Mouse (Mus musculus) layer of hippocampus, postnatal 14 days (tissue): ENCODE data around the gene Gm26602. TPM values are rescaled to one million over a fixed set of nuclear protein-coding genes. Genes with fewer than 3 reads are reported as not detected.
A peak's percentile ranks its signal among the peaks of the same experiment; 100 is the strongest.
"Not testable (repeated sequence)": the region's sequence is repeated elsewhere in the genome, so short reads cannot be mapped to it uniquely, and the experiment has no call there.

Experiments
- DNase-seq, 2 experiments: peaks; one replicate each; pipeline ENCODE4 v3.0.0; 2021 to 2022; ENCODE audit warnings: low spot score in 2 of 2, mixed read lengths in 1 of 2
- microRNA-seq, 2 experiments: library from miRNA; unstranded; fragments of <30 nt; microRNA quantifications; one replicate each; pipeline ENCODE4 v1.2.0; 2021
- total RNA-seq, 2 experiments: library from RNA; stranded (reverse); gene quantifications; 2 replicates each; pipeline ENCODE4 v1.2.3; 2021

Gm26602 gene
- total RNA-seq, 2 experiments from 2014 or later = not detected

GRCm38 (mm10) chr10:79956643-79957154 is 46.0 kb downstream of the Gm26602 start:
- DNase-seq = no peak

DNA sequence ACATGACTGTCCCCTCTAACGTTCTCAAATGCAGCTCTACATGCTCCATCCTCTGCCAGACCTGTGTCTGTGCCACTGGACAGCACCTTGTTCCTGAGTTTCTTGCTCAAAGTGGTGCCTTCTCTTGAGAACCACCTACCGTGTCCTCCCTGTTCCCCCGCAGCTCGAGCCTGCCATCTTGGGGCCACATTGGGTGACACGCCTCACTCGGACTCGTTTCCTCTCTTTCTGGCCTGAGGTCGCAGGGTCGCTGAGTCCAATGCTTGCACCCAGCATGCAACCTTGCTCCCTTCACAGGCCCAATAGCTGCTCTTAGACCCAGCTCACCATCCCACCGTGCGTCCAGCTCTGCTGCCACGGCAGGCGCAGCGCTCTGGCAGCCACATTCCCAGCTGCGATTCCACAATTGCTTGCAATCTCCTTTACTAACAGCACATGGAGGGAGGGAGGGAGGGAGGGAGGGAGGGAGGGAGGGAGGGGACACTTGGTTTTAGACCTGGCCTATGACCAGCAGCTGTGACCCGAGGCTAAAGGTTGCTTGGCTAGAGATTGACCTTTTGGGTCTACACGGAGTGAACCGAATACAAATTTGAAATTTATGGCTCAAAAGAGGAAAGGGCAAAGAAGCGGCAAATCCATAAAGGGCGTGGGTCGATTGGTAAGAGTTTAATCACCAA is 47.6 kb downstream of the Gm26602 start:
- DNase-seq = peak; percentile 71 to 73

DNA sequence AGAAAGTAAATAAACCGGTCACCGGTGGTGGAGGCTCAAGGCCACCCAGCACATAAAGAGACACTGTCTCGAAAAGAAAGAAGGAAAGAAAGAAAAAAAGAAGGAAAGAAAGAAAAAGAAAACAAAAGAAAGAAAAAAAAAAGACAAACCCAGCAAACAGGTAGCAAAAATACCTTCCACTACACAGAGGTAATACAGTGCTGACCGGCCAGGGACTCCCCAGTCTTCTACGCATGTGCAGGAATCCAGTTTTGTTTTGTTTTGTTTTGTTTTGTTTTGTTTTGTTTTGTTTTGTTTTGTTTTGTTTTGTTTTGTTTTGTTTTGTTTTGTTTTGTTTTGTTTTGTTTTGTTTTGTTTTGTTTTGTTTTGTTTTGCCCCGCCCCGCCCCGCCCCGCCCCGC is 48.8 kb downstream of the Gm26602 start:
- not testable (repeated sequence) for DNase-seq

DNA sequence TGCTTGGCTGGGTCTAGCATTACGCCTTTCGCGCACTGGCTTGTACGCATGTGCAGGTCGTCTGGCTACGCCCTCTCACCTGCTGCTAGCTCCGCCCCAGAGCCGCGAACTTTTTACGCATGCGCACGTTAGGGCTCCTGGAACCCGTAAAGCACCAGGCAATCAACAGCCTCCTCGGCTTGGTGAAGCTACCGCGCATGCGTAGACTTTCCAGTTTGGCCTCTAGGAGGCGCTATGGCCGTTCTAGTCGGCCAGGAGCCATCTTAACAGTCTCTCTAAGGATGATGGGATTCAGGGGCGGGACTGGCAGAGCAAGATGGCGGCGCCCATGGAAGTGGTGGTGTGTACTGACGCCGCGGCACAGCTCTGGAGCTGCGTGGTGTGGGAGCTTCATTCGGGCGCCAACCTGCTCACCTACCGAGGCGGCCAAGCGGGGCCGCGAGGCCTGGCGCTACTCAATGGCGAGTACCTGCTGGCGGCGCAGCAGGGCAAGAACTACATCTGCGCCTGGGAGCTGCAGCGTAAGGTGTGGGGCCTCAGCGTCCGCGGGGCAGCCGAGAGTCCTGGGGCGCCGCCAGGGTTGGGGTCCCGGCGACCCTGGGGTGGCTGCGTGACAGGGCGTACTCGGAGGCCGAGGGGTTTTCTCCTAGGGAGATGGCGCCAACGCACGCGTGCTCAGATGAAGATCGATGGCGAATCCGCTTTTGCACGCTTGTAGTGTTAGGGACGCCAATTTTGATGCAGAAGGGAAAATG is 49.4 kb downstream of the Gm26602 start, which contains the start of gene Wdr18:
Gene Wdr18, plus strand, starts transcription at position 306 of the 755 bp plus-strand sequence.
- DNase-seq = peak; percentile 100

Small RNA genes within 50 kb of the gene (microRNA-seq; reads per million reads assigned to microRNA genes)
- gene Mir6910 = 0 to 0.28 reads per million in 2 experiments

Other genes starting within 250 kb of the Gm26602 start
- under 1 TPM in 1 of 2 experiments, not detected in 1; 0.37 TPM for gene Madcam1, start 246.3 kb upstream of the Gm26602 start, total RNA-seq
- 10 to 100 TPM; 72.3 to 73.2 TPM for gene Tpgs1, start 241.5 kb upstream of the Gm26602 start, total RNA-seq
- gene Cdc34, start 228.7 kb upstream of the Gm26602 start, total RNA-seq = 10 to 100 TPM; 60.9 to 68.5 TPM
- 1 to 10 TPM; 1.7 to 1.9 TPM for gene Gzmm, start 221.8 kb upstream of the Gm26602 start, total RNA-seq
- gene Bsg, start 206.4 kb upstream of the Gm26602 start, total RNA-seq = 100 to 1,000 TPM; 695 to 807 TPM
- 10 to 100 TPM; 89.2 to 96.6 TPM for gene Hcn2, start 194.2 kb upstream of the Gm26602 start, total RNA-seq
- gene Polrmt, start 164.3 kb upstream of the Gm26602 start, total RNA-seq = 10 to 100 TPM; 45.3 to 49.0 TPM
- 1 to 10 TPM in 1 of 2 experiments, under 1 TPM in 1; 0.88 to 1.7 TPM for gene Fgf22, start 155.8 kb upstream of the Gm26602 start, total RNA-seq
- gene Rnf126, start 143.9 kb upstream of the Gm26602 start, total RNA-seq = 10 to 100 TPM; 86.1 to 90.5 TPM
- 1 to 10 TPM; 1.2 to 2.4 TPM for gene Fstl3, start 133.6 kb upstream of the Gm26602 start, total RNA-seq
- under 1 TPM in 1 of 2 experiments, not detected in 1; 0.16 TPM for gene Prss57, start 119.9 kb upstream of the Gm26602 start, total RNA-seq
- gene Palm, start 117.3 kb upstream of the Gm26602 start, total RNA-seq = 100 to 1,000 TPM; 356 to 379 TPM
- under 1 TPM; 0.26 to 0.53 TPM for gene Misp, start 89.9 kb upstream of the Gm26602 start, total RNA-seq
- gene Ptbp1, start 56.4 kb upstream of the Gm26602 start, total RNA-seq = 10 to 100 TPM; 62.9 to 70.2 TPM
- 1 to 10 TPM; 2.3 to 3.0 TPM for gene Prtn3, start 36.4 kb upstream of the Gm26602 start, total RNA-seq
- gene Plppr3, start 36.2 kb upstream of the Gm26602 start, total RNA-seq = 10 to 100 TPM; 53.5 to 57.7 TPM
- gene Elane, start 24.6 kb upstream of the Gm26602 start, total RNA-seq = not detected
- not detected for gene Cfd, start 20.0 kb upstream of the Gm26602 start, total RNA-seq
- gene Med16, start 1.9 kb upstream of the Gm26602 start, total RNA-seq = 10 to 100 TPM; 48.8 to 51.9 TPM
- 1 to 10 TPM; 5.0 to 8.9 TPM for gene Kiss1r, start 6.1 kb downstream of the Gm26602 start, total RNA-seq
- gene R3hdm4, start 10.4 kb downstream of the Gm26602 start, total RNA-seq = 100 to 1,000 TPM; 424 to 430 TPM
- gene Arid3a, start 16.2 kb downstream of the Gm26602 start, total RNA-seq = 1 to 10 TPM; 4.5 to 6.4 TPM
- gene Wdr18, start 49.3 kb downstream of the Gm26602 start, total RNA-seq = 10 to 100 TPM; 35.5 to 40.8 TPM
- gene Grin3b, start 59.9 kb downstream of the Gm26602 start, total RNA-seq = under 1 TPM; 0.12 to 0.21 TPM
- 100 to 1,000 TPM; 135 to 144 TPM for gene Tmem259, start 73.5 kb downstream of the Gm26602 start, total RNA-seq
- gene Cnn2, start 77.7 kb downstream of the Gm26602 start, total RNA-seq = 1 to 10 TPM; 7.5 to 9.3 TPM
- 10 to 100 TPM in 1 of 2 experiments, 1 to 10 TPM in 1; 9.8 to 10.5 TPM for gene Abca7, start 85.6 kb downstream of the Gm26602 start, total RNA-seq
- 1 to 10 TPM; 3.8 to 3.9 TPM for gene Arhgap45, start 105.8 kb downstream of the Gm26602 start, total RNA-seq
- 10 to 100 TPM; 74.1 to 74.3 TPM for gene Polr2e, start 128.9 kb downstream of the Gm26602 start, total RNA-seq
- 100 to 1,000 TPM; 456 to 501 TPM for gene Gpx4, start 136.3 kb downstream of the Gm26602 start, total RNA-seq
- 10 to 100 TPM; 19.8 to 21.3 TPM for gene Sbno2, start 194.7 kb downstream of the Gm26602 start, total RNA-seq
- gene Stk11, start 204.9 kb downstream of the Gm26602 start, total RNA-seq = 10 to 100 TPM; 89.2 to 90.7 TPM
- gene Atp5d, start 227.8 kb downstream of the Gm26602 start, total RNA-seq = 100 to 1,000 TPM; 397 to 417 TPM
- 100 to 1,000 TPM; 401 to 436 TPM for gene Cbarp, start 230.0 kb downstream of the Gm26602 start, total RNA-seq
- gene Midn, start 237.4 kb downstream of the Gm26602 start, total RNA-seq = 10 to 100 TPM; 90.9 to 100.0 TPM